Mouse (Mus musculus): ENCODE data around the gene Zfp523. TPM values are rescaled to one million over a fixed set of nuclear protein-coding genes. Genes with fewer than 3 reads are reported as not detected.

Zfp523 gene
- total and polyA plus RNA-seq, 2 experiments from 2014 or later, result 14.9 to 33.0 TPM

- WGBS, result 83% methylated on average over 3 of the region's 3 CpGs
Observed at GRCm38 (mm10) chr17:28135496-28135895, 41.4 kb upstream of the Zfp523 start.

GRCm38 (mm10) chr17:28136266-28136665 is 40.7 kb upstream of the Zfp523 start:
- H3K27me3 ChIP-seq (ENCODE audit: control insufficient read depth, insufficient read depth, low read length), result peaks cover 37% of the 10 kb centered on the region
- no peak for DNase-seq (ENCODE audit: low spot score)

More at GRCm38 (mm10) chr17:28135496-28135895, 41.4 kb upstream of the Zfp523 start:
- TF ChIP-seq CTCF (IDR thresholded peaks at IDR 0.05; ENCODE audit: low read depth) (no peak), EP300 (IDR thresholded peaks at IDR 0.05; ENCODE audit: low read depth) (no peak)
- Histone ChIP-seq H3K4me3 (ENCODE audit: low read depth, low read length) (no peak overlapping the region), H3K36me3 (replicated peaks; ENCODE audit: control insufficient read depth, insufficient read depth, low read length) (no peaks in the 10 kb centered on the region), H3K27me3 (ENCODE audit: control insufficient read depth, insufficient read depth, low read length) (peaks cover 29% of the 10 kb centered on the region), H3K9me3 (replicated peaks; ENCODE audit: control insufficient read depth, low read length) (no peaks in the 10 kb centered on the region), H3K4me1 (ENCODE audit: control insufficient read depth, insufficient read depth) (no peaks in the 10 kb centered on the region), H3K27ac (ENCODE audit: low read depth) (no peak overlapping the region), H3K9ac (replicated peaks; ENCODE audit: low read depth, low read length) (no peak overlapping the region), H3K4me2 (ENCODE audit: low read depth, low read length) (no peak overlapping the region)
- no peak for DNase-seq (ENCODE audit: low spot score)
- no peak for ATAC-seq (ENCODE audit: insufficient read depth, low read depth)

GRCm38 (mm10) chr17:28138013-28138412 is 38.9 kb upstream of the Zfp523 start:
- no peak for ATAC-seq (ENCODE audit: insufficient read depth, low read depth)
- TF ChIP-seq CTCF (IDR thresholded peaks at IDR 0.05; ENCODE audit: low read depth), result no peak
- no peak for TF ChIP-seq EP300 (IDR thresholded peaks at IDR 0.05; ENCODE audit: low read depth)
- WGBS, result 89% methylated on average over 8 of the region's 8 CpGs

More at GRCm38 (mm10) chr17:28136266-28136665, 40.7 kb upstream of the Zfp523 start:
- Histone ChIP-seq H3K9me3 (replicated peaks; ENCODE audit: control insufficient read depth, low read length) (no peaks in the 10 kb centered on the region), H3K4me2 (ENCODE audit: low read depth, low read length) (no peak overlapping the region), H3K9ac (replicated peaks; ENCODE audit: low read depth, low read length) (no peak overlapping the region), H3K4me3 (ENCODE audit: low read depth, low read length) (no peak overlapping the region), H3K27ac (ENCODE audit: low read depth) (no peak overlapping the region), H3K4me1 (ENCODE audit: control insufficient read depth, insufficient read depth) (no peaks in the 10 kb centered on the region), H3K36me3 (replicated peaks; ENCODE audit: control insufficient read depth, insufficient read depth, low read length) (no peaks in the 10 kb centered on the region)
- no peak for ATAC-seq (ENCODE audit: insufficient read depth, low read depth)
- WGBS, result 15% methylated on average over 5 of the region's 5 CpGs
- TF ChIP-seq EP300 (IDR thresholded peaks at IDR 0.05; ENCODE audit: low read depth) (no peak), CTCF (IDR thresholded peaks at IDR 0.05; ENCODE audit: low read depth) (no peak)

GRCm38 (mm10) chr17:28138685-28139084 is 38.2 kb upstream of the Zfp523 start:
- H3K9ac ChIP-seq (replicated peaks; ENCODE audit: low read depth, low read length), result no peak overlapping the region
- WGBS, result 58% methylated on average over 9 of the region's 9 CpGs
- H3K36me3 ChIP-seq (replicated peaks; ENCODE audit: control insufficient read depth, insufficient read depth, low read length), result no peaks in the 10 kb centered on the region
- H3K4me3 ChIP-seq (ENCODE audit: low read depth, low read length), result no peak overlapping the region
- H3K27me3 ChIP-seq (ENCODE audit: control insufficient read depth, insufficient read depth, low read length), result peaks cover 60% of the 10 kb centered on the region
- peaks cover 11% of the 10 kb centered on the region for H3K4me1 ChIP-seq (ENCODE audit: control insufficient read depth, insufficient read depth)
- H3K9me3 ChIP-seq (replicated peaks; ENCODE audit: control insufficient read depth, low read length), result no peaks in the 10 kb centered on the region
- H3K27ac ChIP-seq (ENCODE audit: low read depth), result no peak overlapping the region
- no peak overlapping the region for H3K4me2 ChIP-seq (ENCODE audit: low read depth, low read length)
- ATAC-seq (ENCODE audit: insufficient read depth, low read depth) (no peak), DNase-seq (ENCODE audit: low spot score) (no peak)
- TF ChIP-seq EP300 (IDR thresholded peaks at IDR 0.05; ENCODE audit: low read depth), result no peak
- no peak for TF ChIP-seq CTCF (IDR thresholded peaks at IDR 0.05; ENCODE audit: low read depth)

More at GRCm38 (mm10) chr17:28138013-28138412, 38.9 kb upstream of the Zfp523 start:
- Histone ChIP-seq H3K9ac (replicated peaks; ENCODE audit: low read depth, low read length) (no peak overlapping the region), H3K4me2 (ENCODE audit: low read depth, low read length) (no peak overlapping the region), H3K27ac (ENCODE audit: low read depth) (no peak overlapping the region), H3K27me3 (ENCODE audit: control insufficient read depth, insufficient read depth, low read length) (peaks cover 55% of the 10 kb centered on the region), H3K9me3 (replicated peaks; ENCODE audit: control insufficient read depth, low read length) (no peaks in the 10 kb centered on the region), H3K36me3 (replicated peaks; ENCODE audit: control insufficient read depth, insufficient read depth, low read length) (no peaks in the 10 kb centered on the region), H3K4me1 (ENCODE audit: control insufficient read depth, insufficient read depth) (peaks cover 6% of the 10 kb centered on the region), H3K4me3 (ENCODE audit: low read depth, low read length) (no peak overlapping the region)
- DNase-seq (ENCODE audit: low spot score), result no peak

- no peak overlapping the region for H3K4me2 ChIP-seq (ENCODE audit: low read depth, low read length)
- no peaks in the 10 kb centered on the region for H3K36me3 ChIP-seq (replicated peaks; ENCODE audit: control insufficient read depth, insufficient read depth, low read length)
- peaks cover 72% of the 10 kb centered on the region for H3K27me3 ChIP-seq (ENCODE audit: control insufficient read depth, insufficient read depth, low read length)
Observed at GRCm38 (mm10) chr17:28140431-28141204, 36.3 kb upstream of the Zfp523 start.

More at GRCm38 (mm10) chr17:28140431-28141204, 36.3 kb upstream of the Zfp523 start:
- Histone ChIP-seq H3K9ac (replicated peaks; ENCODE audit: low read depth, low read length) (no peak overlapping the region), H3K27ac (ENCODE audit: low read depth) (no peak overlapping the region), H3K4me3 (ENCODE audit: low read depth, low read length) (no peak overlapping the region), H3K4me1 (ENCODE audit: control insufficient read depth, insufficient read depth) (peaks cover 11% of the 10 kb centered on the region), H3K9me3 (replicated peaks; ENCODE audit: control insufficient read depth, low read length) (no peaks in the 10 kb centered on the region)
- 45% methylated on average over 13 of the region's 13 CpGs for WGBS
- ATAC-seq (ENCODE audit: insufficient read depth, low read depth), result no peak
- no peak for DNase-seq (ENCODE audit: low spot score)
- TF ChIP-seq EP300 (IDR thresholded peaks at IDR 0.05; ENCODE audit: low read depth), result no peak
- TF ChIP-seq CTCF (IDR thresholded peaks at IDR 0.05; ENCODE audit: low read depth), result no peak

Data from heart, postnatal 0 days (tissue).